Mouse (Mus musculus) forebrain, embryonic 13.5 days (tissue): ENCODE data around the gene Ntpcr. TPM values are rescaled to one million over a fixed set of nuclear protein-coding genes. Genes with fewer than 3 reads are reported as not detected.

ENCODE experiments used
- ATAC-seq: fragments of 200-750 bp; cut with Nextera tagmentation; 2 replicates; pipeline ENCODE4 v1.8.0; 2017
- H3K27ac ChIP-seq: fragments of 300-500 bp; sonication (generic); 2 replicates; pipeline ENCODE4 v1.5.1; 2015; ENCODE audit warnings: inconsistent platforms, mild to moderate bottlenecking, moderate library complexity
- H3K27me3 ChIP-seq: fragments of 300-500 bp; sonication (generic); 2 replicates; pipeline ENCODE4 v1.6.1; 2015; ENCODE audit warnings: mild to moderate bottlenecking, inconsistent platforms
- H3K36me3 ChIP-seq: fragments of 300-500 bp; sonication (generic); 2 replicates; pipeline ENCODE4 v1.6.1; 2015; ENCODE audit warnings: mild to moderate bottlenecking, inconsistent platforms; ENCODE audit not compliant: poor library complexity, severe bottlenecking
- H3K4me1 ChIP-seq: fragments of 300-500 bp; sonication (generic); 2 replicates; pipeline ENCODE4 v1.6.1; 2015; ENCODE audit warnings: inconsistent platforms
- H3K4me2 ChIP-seq: fragments of 300-500 bp; sonication (generic); 2 replicates; pipeline ENCODE4 v1.6.1; 2015; ENCODE audit warnings: inconsistent platforms, mild to moderate bottlenecking, moderate library complexity
- H3K4me3 ChIP-seq: fragments of 300-500 bp; sonication (generic); 2 replicates; pipeline ENCODE4 v1.5.1; 2015; ENCODE audit warnings: mild to moderate bottlenecking, inconsistent platforms
- H3K9ac ChIP-seq: fragments of 300-500 bp; sonication (generic); 2 replicates; pipeline ENCODE4 v1.6.1; 2015; ENCODE audit warnings: mild to moderate bottlenecking, inconsistent platforms
- H3K9me3 ChIP-seq: fragments of 300-500 bp; sonication (generic); replicated peaks from 2 replicates; pipeline ENCODE4 v1.6.1; 2016; ENCODE audit warnings: inconsistent platforms
- WGBS: fragments of 180-500 bp; shearing (Covaris S2); methylation state at CpG from one replicate; pipeline ENCODE4 v1.1.7; 2015; 5-methylcytosine and 5-hydroxymethylcytosine counted together
- polyA plus RNA-seq: library from polyadenylated mRNA; unstranded; fragments of >200 nt; fragmentation: Nextera tagmentation; extraction: Ambion mirVana; gene quantifications from 2 replicates; pipeline ENCODE4 v1.2.1, GENCODE M21; 2015

Gene Ntpcr
- polyA plus RNA-seq, 1 experiment from 2014 or later: 23.4 TPM

DNA sequence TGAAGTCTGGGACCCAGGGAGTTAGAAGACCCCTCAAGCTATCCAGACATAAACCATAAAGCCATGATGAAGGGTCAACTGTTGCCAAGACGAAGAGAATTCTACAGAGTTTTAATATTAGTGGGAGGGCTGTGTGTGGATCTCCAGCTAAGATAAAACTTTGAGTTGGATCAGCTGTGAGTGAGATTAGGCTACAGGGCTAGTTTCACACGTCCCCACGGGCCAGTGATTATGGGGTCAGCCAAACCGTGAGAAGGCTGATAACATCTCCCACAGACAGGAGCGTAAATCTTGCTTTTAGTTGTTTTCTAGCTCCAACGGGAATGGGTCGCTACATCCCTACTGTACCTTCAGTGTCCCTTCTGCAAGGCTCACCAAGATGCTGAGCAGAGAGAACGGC, 49.9 kb downstream of the Ntpcr start:
- Histone ChIP-seq H3K9ac (no peak overlapping the region), H3K27me3 (no peaks in the 10 kb centered on the region), H3K4me1 (no peaks in the 10 kb centered on the region), H3K36me3 (no peaks in the 10 kb centered on the region), H3K4me3 (no peak overlapping the region), H3K4me2 (no peak overlapping the region), H3K9me3 (no peaks in the 10 kb centered on the region), H3K27ac (no peak overlapping the region)
- 88% methylated on average over 8 of the region's 8 CpGs for WGBS
- no peak for ATAC-seq

DNA sequence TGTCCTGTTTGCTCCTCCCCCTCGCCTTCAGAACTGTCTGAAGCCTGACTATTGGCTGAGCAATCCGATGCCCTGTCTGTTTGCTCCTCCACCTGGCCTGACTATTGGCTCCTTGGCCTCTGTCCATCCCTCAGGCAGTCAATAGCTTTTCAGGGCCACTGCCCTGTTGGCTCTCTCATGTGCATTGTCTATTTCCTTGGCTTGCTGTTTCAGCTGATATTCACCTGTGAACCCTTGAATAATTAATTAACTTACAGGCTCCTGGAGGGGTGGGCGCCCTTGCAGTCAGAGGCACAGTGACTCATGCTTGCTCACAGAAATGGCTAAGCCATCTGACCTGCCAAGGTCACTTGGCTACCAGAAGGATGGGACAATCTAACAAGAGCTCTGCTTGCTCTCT, 52.4 kb downstream of the Ntpcr start:
- H3K27ac ChIP-seq: no peak overlapping the region
- H3K36me3 ChIP-seq: no peaks in the 10 kb centered on the region
- WGBS: 51% methylated on average over 3 of the region's 3 CpGs
- no peaks in the 10 kb centered on the region for H3K4me1 ChIP-seq
- no peaks in the 10 kb centered on the region for H3K9me3 ChIP-seq
- H3K27me3 ChIP-seq: no peaks in the 10 kb centered on the region
- H3K9ac ChIP-seq: no peak overlapping the region
- no peak for ATAC-seq
- H3K4me3 ChIP-seq: no peak overlapping the region
- no peak overlapping the region for H3K4me2 ChIP-seq

DNA sequence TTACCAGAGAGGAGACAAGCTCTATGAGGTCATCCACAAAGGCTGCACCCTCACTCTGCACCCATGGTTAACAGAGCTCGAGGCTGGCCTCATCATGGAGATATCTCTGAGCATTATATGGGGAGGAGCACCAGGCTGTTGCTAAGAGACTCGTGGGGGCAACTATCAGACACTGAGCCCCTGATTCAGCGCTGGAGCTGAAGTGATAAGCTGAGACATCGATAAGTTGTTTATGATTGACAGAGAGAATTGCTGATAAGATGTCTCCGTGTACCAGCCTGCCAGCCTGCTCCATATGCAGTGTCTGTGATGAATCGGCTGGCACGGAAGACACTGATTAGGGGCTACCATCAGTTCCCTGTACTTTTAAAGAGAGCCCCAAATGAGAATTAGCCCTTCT, 57.1 kb downstream of the Ntpcr start:
- no peak for ATAC-seq
- H3K4me2 ChIP-seq: no peak overlapping the region
- no peak overlapping the region for H3K9ac ChIP-seq
- H3K36me3 ChIP-seq: no peaks in the 10 kb centered on the region
- no peaks in the 10 kb centered on the region for H3K27me3 ChIP-seq
- 83% methylated on average over 7 of the region's 7 CpGs for WGBS
- no peaks in the 10 kb centered on the region for H3K4me1 ChIP-seq
- H3K9me3 ChIP-seq: no peaks in the 10 kb centered on the region
- H3K27ac ChIP-seq: no peak overlapping the region
- no peak overlapping the region for H3K4me3 ChIP-seq

- no peak for ATAC-seq
- no peaks in the 10 kb centered on the region for H3K9me3 ChIP-seq
- H3K36me3 ChIP-seq: no peaks in the 10 kb centered on the region
- no peak overlapping the region for H3K9ac ChIP-seq
- WGBS: 79% methylated on average over 9 of the region's 9 CpGs
- H3K4me2 ChIP-seq: no peak overlapping the region
- no peaks in the 10 kb centered on the region for H3K4me1 ChIP-seq
- H3K27me3 ChIP-seq: no peaks in the 10 kb centered on the region
- H3K27ac ChIP-seq: no peak overlapping the region
- no peak overlapping the region for H3K4me3 ChIP-seq
Measured at GRCm38 (mm10) chr8:125792816-125793455, 63.2 kb downstream of the Ntpcr start.

GRCm38 (mm10) chr8:125795341-125795740, 65.6 kb downstream of the Ntpcr start:
- no peaks in the 10 kb centered on the region for H3K27me3 ChIP-seq
- H3K27ac ChIP-seq: no peak overlapping the region
- 92% methylated on average over 2 of the region's 2 CpGs for WGBS
- H3K4me2 ChIP-seq: no peak overlapping the region
- ATAC-seq: no peak
- H3K36me3 ChIP-seq: no peaks in the 10 kb centered on the region
- no peaks in the 10 kb centered on the region for H3K9me3 ChIP-seq
- H3K4me1 ChIP-seq: no peaks in the 10 kb centered on the region
- H3K4me3 ChIP-seq: no peak overlapping the region
- H3K9ac ChIP-seq: no peak overlapping the region

GRCm38 (mm10) chr8:125796970-125797369, 67.2 kb downstream of the Ntpcr start:
- H3K9me3 ChIP-seq: no peaks in the 10 kb centered on the region
- ATAC-seq: no peak
- no peaks in the 10 kb centered on the region for H3K36me3 ChIP-seq
- H3K9ac ChIP-seq: no peak overlapping the region
- H3K4me2 ChIP-seq: no peak overlapping the region
- H3K4me1 ChIP-seq: no peaks in the 10 kb centered on the region
- no peak overlapping the region for H3K27ac ChIP-seq
- 85% methylated on average over 2 of the region's 2 CpGs for WGBS
- no peaks in the 10 kb centered on the region for H3K27me3 ChIP-seq
- H3K4me3 ChIP-seq: no peak overlapping the region

Other genes with a start within 250 kb of the Ntpcr start
- gene Sipa1l2, start 160.2 kb upstream of the Ntpcr start, polyA plus RNA-seq: 26.7 and 27.2 TPM in 2 replicates
- 8.4 and 8.8 TPM in 2 replicates for gene Map10, start 60.1 kb upstream of the Ntpcr start, polyA plus RNA-seq
- 2.1 and 2.5 TPM in 2 replicates for gene Pcnx2, start 168.4 kb downstream of the Ntpcr start, polyA plus RNA-seq
- gene Map3k21, start 180.5 kb downstream of the Ntpcr start, polyA plus RNA-seq: 0.08 and 0.10 TPM in 2 replicates